Mouse (Mus musculus): ENCODE data around the gene Mef2d. TPM values are rescaled to one million over a fixed set of nuclear protein-coding genes. Genes with fewer than 3 reads are reported as not detected.

Gene Mef2d
- polyA plus RNA-seq, 1 experiment = 121 TPM

- Histone ChIP-seq H3K36me3 (ENCODE audit: control insufficient read depth, insufficient read depth) (no peaks in the 10 kb centered on the region), H3ac (ENCODE audit: control insufficient read depth, insufficient read length) (peak overlapping the region; percentile 88), H3K27me3 (ENCODE audit: control insufficient read depth, insufficient read depth, insufficient read length) (no peaks in the 10 kb centered on the region), H3K4me3 (peak overlapping the region; percentile 98), H3K4me2 (ENCODE audit: low read depth) (peak overlapping the region; percentile 96), H3K79me2 (ENCODE audit: control insufficient read depth, insufficient read depth) (peaks cover 37% of the 10 kb centered on the region)
- TF ChIP-seq USF1 (IDR thresholded peaks at IDR 0.05; ENCODE audit: low read depth) = no peak
- TF ChIP-seq POLR2AphosphoS2 (IDR thresholded peaks at IDR 0.05; ENCODE audit: insufficient read length, low read depth) = no peak
- TF ChIP-seq MAX (IDR thresholded peaks at IDR 0.05; ENCODE audit: low read depth) = no peak
- no peak for TF ChIP-seq REST (IDR thresholded peaks at IDR 0.05; ENCODE audit: insufficient read depth, insufficient read length)
- no peak for TF ChIP-seq MYOG (IDR thresholded peaks at IDR 0.05; ENCODE audit: control insufficient read depth in 1 of 3, insufficient read depth in 1 of 3, insufficient read length in 2 of 3, low read depth in 2 of 3)
- no peak for TF ChIP-seq CEBPB (IDR thresholded peaks at IDR 0.05; ENCODE audit: insufficient read depth, poor library complexity, severe bottlenecking)
- TF ChIP-seq TCF12 (IDR thresholded peaks at IDR 0.05; ENCODE audit: insufficient read depth, poor library complexity, severe bottlenecking) = no peak
- no peak for TF ChIP-seq MYOD1 (IDR thresholded peaks at IDR 0.05; ENCODE audit: control insufficient read depth in 1 of 3, insufficient read length in 2 of 3, low read depth in 2 of 3)
- TF ChIP-seq TCF3 (IDR thresholded peaks at IDR 0.05; ENCODE audit: insufficient read length, low read depth) = no peak
- TF ChIP-seq POLR2A (IDR thresholded peaks at IDR 0.05; ENCODE audit: insufficient read length, low read depth) = no peak
- TF ChIP-seq E2F4 (IDR thresholded peaks at IDR 0.05; ENCODE audit: insufficient read depth) = no peak
- no peak for TF ChIP-seq SRF (IDR thresholded peaks at IDR 0.05; ENCODE audit: control insufficient read depth, insufficient read length, low read depth)
These were observed 759 bp upstream of the Mef2d start for GRCm38 (mm10) chr3:88141439-88141786.

GRCm38 (mm10) chr3:88142546-88142915 is 359 bp downstream of the Mef2d start:
- TF ChIP-seq MYOG (IDR thresholded peaks at IDR 0.05; ENCODE audit: control insufficient read depth in 1 of 3, insufficient read depth in 1 of 3, insufficient read length in 2 of 3, low read depth in 2 of 3) (peak in 1 of 3 experiments; percentile 34), POLR2AphosphoS2 (IDR thresholded peaks at IDR 0.05; ENCODE audit: insufficient read length, low read depth) (no peak), TCF3 (IDR thresholded peaks at IDR 0.05; ENCODE audit: insufficient read length, low read depth) (no peak), E2F4 (IDR thresholded peaks at IDR 0.05; ENCODE audit: insufficient read depth) (no peak), POLR2A (IDR thresholded peaks at IDR 0.05; ENCODE audit: insufficient read length, low read depth) (peak; percentile 62), MYOD1 (IDR thresholded peaks at IDR 0.05; ENCODE audit: control insufficient read depth in 1 of 3, insufficient read length in 2 of 3, low read depth in 2 of 3) (peak in 1 of 3 experiments; percentile 43)
- Histone ChIP-seq H3ac (ENCODE audit: control insufficient read depth, insufficient read length) (peak overlapping the region; percentile 88), H3K4me2 (ENCODE audit: low read depth) (peak overlapping the region; percentile 100), H3K27me3 (ENCODE audit: control insufficient read depth, insufficient read depth, insufficient read length) (no peaks in the 10 kb centered on the region), H3K4me3 (peak overlapping the region; percentile 98), H3K79me2 (ENCODE audit: control insufficient read depth, insufficient read depth) (peaks cover 48% of the 10 kb centered on the region), H3K36me3 (ENCODE audit: control insufficient read depth, insufficient read depth) (no peaks in the 10 kb centered on the region)

GRCm38 (mm10) chr3:88142916-88143771 is 972 bp downstream of the Mef2d start:
- H3K27me3 ChIP-seq (ENCODE audit: control insufficient read depth, insufficient read depth, insufficient read length) = no peaks in the 10 kb centered on the region
- TF ChIP-seq MYOD1 (IDR thresholded peaks at IDR 0.05; ENCODE audit: control insufficient read depth in 1 of 3, insufficient read length in 2 of 3, low read depth in 2 of 3) (no peak), POLR2AphosphoS2 (IDR thresholded peaks at IDR 0.05; ENCODE audit: insufficient read length, low read depth) (peak; percentile 44), TCF3 (IDR thresholded peaks at IDR 0.05; ENCODE audit: insufficient read length, low read depth) (no peak), SRF (IDR thresholded peaks at IDR 0.05; ENCODE audit: control insufficient read depth, insufficient read length, low read depth) (no peak), MAX (IDR thresholded peaks at IDR 0.05; ENCODE audit: low read depth) (no peak), POLR2A (IDR thresholded peaks at IDR 0.05; ENCODE audit: insufficient read length, low read depth) (peak; percentile 2), MYOG (IDR thresholded peaks at IDR 0.05; ENCODE audit: control insufficient read depth in 1 of 3, insufficient read depth in 1 of 3, insufficient read length in 2 of 3, low read depth in 2 of 3) (no peak), E2F4 (IDR thresholded peaks at IDR 0.05; ENCODE audit: insufficient read depth) (no peak), CEBPB (IDR thresholded peaks at IDR 0.05; ENCODE audit: insufficient read depth, poor library complexity, severe bottlenecking) (no peak), TCF12 (IDR thresholded peaks at IDR 0.05; ENCODE audit: insufficient read depth, poor library complexity, severe bottlenecking) (no peak), REST (IDR thresholded peaks at IDR 0.05; ENCODE audit: insufficient read depth, insufficient read length) (peak; percentile 27)
- H3ac ChIP-seq (ENCODE audit: control insufficient read depth, insufficient read length) = peak overlapping the region; percentile 88
- H3K4me3 ChIP-seq = peak overlapping the region; percentile 98
- peak overlapping the region; percentile 100 for H3K4me2 ChIP-seq (ENCODE audit: low read depth)
- H3K79me2 ChIP-seq (ENCODE audit: control insufficient read depth, insufficient read depth) = peaks cover 54% of the 10 kb centered on the region
- no peaks in the 10 kb centered on the region for H3K36me3 ChIP-seq (ENCODE audit: control insufficient read depth, insufficient read depth)

GRCm38 (mm10) chr3:88143961-88144486 is 1.9 kb downstream of the Mef2d start:
- H3K4me2 ChIP-seq (ENCODE audit: low read depth) = peak overlapping the region; percentile 100
- TF ChIP-seq E2F4 (IDR thresholded peaks at IDR 0.05; ENCODE audit: insufficient read depth) (no peak), POLR2A (IDR thresholded peaks at IDR 0.05; ENCODE audit: insufficient read length, low read depth) (peak; percentile 47), MYOD1 (IDR thresholded peaks at IDR 0.05; ENCODE audit: control insufficient read depth in 1 of 3, insufficient read length in 2 of 3, low read depth in 2 of 3) (peak in 2 of 3 experiments; percentile 42 to 88), TCF3 (IDR thresholded peaks at IDR 0.05; ENCODE audit: insufficient read length, low read depth) (no peak), MYOG (IDR thresholded peaks at IDR 0.05; ENCODE audit: control insufficient read depth in 1 of 3, insufficient read depth in 1 of 3, insufficient read length in 2 of 3, low read depth in 2 of 3) (peak in 1 of 3 experiments; percentile 74), POLR2AphosphoS2 (IDR thresholded peaks at IDR 0.05; ENCODE audit: insufficient read length, low read depth) (no peak), USF1 (IDR thresholded peaks at IDR 0.05; ENCODE audit: low read depth) (no peak), CEBPB (IDR thresholded peaks at IDR 0.05; ENCODE audit: insufficient read depth, poor library complexity, severe bottlenecking) (no peak), REST (IDR thresholded peaks at IDR 0.05; ENCODE audit: insufficient read depth, insufficient read length) (no peak), SRF (IDR thresholded peaks at IDR 0.05; ENCODE audit: control insufficient read depth, insufficient read length, low read depth) (no peak), TCF12 (IDR thresholded peaks at IDR 0.05; ENCODE audit: insufficient read depth, poor library complexity, severe bottlenecking) (no peak), MAX (IDR thresholded peaks at IDR 0.05; ENCODE audit: low read depth) (no peak)
- H3K79me2 ChIP-seq (ENCODE audit: control insufficient read depth, insufficient read depth) = peaks cover 63% of the 10 kb centered on the region
- H3ac ChIP-seq (ENCODE audit: control insufficient read depth, insufficient read length) = peak overlapping the region; percentile 88
- no peaks in the 10 kb centered on the region for H3K36me3 ChIP-seq (ENCODE audit: control insufficient read depth, insufficient read depth)
- no peaks in the 10 kb centered on the region for H3K27me3 ChIP-seq (ENCODE audit: control insufficient read depth, insufficient read depth, insufficient read length)
- H3K4me3 ChIP-seq = peak overlapping the region; percentile 98

Measured in myocyte (in vitro differentiated cells).